Mouse (Mus musculus): ENCODE results near the gene Hcrt. TPM values are rescaled to one million over a fixed set of nuclear protein-coding genes. Genes with fewer than 3 reads are reported as not detected.
A peak's percentile ranks its signal among the peaks of the same experiment; 100 is the strongest.

The Hcrt gene
- polyA plus RNA-seq, 1 experiment from 2014 or later, result 0.75 TPM

DNA sequence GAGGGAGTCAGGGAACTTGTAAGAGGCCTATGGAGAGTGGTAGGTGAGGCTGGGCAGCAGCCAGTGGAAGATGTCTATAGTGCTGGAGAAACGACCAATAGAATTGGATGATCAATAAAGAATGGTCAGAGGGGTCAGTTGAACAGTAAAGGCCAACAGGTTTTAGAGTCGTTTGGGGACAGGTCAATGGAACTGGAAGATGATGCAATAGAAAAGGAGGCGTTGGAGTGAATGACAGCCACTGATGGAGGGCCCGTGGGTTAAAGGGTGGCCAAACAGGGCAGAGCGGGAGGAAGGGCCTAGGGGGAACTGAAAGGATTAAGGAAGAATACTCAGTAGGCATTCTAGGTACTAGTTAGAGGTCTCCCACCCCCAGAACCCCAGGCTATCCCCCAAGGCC lies 15.6 kb downstream of the Hcrt start:
- H3K4me3 ChIP-seq (replicated peaks), result no peak overlapping the region
- WGBS, result 69% methylated on average over 5 of the region's 5 CpGs
- no peak overlapping the region for H3K27ac ChIP-seq (replicated peaks)
- H3K9ac ChIP-seq (replicated peaks), result no peak overlapping the region
- H3K27me3 ChIP-seq (replicated peaks), result 0 out of 2 replicates have a peak, but pooled peaks cover 10% of the 10 kb centered on the region
- no peak overlapping the region for H3K4me2 ChIP-seq
- peaks cover 29% of the 10 kb centered on the region for H3K36me3 ChIP-seq
- no peaks in the 10 kb centered on the region for H3K9me3 ChIP-seq (replicated peaks)
- H3K4me1 ChIP-seq, result 0 out of 2 replicates have a peak, but pooled peaks cover under 1% of the 10 kb centered on the region
- ATAC-seq (ENCODE audit: low FRiP score), result no peak

DNA sequence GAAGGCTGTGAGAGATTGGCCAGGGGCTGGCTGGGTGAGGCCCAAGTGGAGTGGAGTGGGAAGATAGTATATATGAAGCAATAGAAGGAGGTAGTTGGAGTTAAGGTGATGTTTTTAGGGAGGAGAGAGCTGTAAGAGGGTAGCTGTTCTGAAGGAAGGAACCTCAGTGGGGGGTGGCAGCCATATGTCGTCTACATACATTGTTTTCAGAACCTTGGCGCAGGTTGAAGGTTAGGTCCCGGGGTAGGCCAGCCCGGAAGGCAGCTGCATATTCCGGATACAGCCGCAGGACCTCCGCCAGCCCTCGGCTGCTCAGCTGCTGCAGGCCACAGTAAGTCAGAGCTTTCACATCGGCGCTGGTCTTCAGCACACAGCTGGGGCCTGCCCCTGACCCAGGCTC lies 16.2 kb downstream of the Hcrt start:
- Histone ChIP-seq H3K4me1 (no peaks in the 10 kb centered on the region), H3K4me3 (replicated peaks) (no peak overlapping the region), H3K9ac (replicated peaks) (no peak overlapping the region), H3K4me2 (no peak overlapping the region), H3K36me3 (peaks cover 27% of the 10 kb centered on the region), H3K27ac (replicated peaks) (no peak overlapping the region), H3K9me3 (replicated peaks) (no peaks in the 10 kb centered on the region), H3K27me3 (replicated peaks) (0 out of 2 replicates have a peak, but pooled peaks cover 10% of the 10 kb centered on the region)
- WGBS, result 87% methylated on average over 10 of the region's 10 CpGs
- ATAC-seq (ENCODE audit: low FRiP score), result no peak

DNA sequence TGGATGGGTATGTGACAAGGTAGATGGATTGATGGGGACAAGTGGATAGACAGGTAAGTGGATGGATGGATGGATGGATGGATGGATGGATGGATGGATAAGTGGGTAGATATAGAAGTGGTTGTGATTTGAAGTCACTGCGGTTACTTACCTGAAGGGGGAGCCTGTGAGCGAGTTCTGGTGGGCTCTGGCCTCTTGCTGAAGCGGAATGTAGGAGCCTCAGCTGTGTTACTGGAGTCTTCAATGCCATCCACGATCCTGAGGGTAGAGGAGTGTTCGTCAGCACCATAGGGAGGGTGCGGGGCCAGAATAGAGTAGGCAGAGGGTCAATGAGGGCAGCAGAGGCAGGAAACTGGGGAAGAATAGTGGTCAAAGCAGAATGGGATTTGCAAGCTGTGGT lies 17.6 kb downstream of the Hcrt start:
- Histone ChIP-seq H3K36me3 (peaks cover 20% of the 10 kb centered on the region), H3K27me3 (replicated peaks) (0 out of 2 replicates have a peak, but pooled peaks cover 6% of the 10 kb centered on the region), H3K4me1 (no peaks in the 10 kb centered on the region), H3K9me3 (replicated peaks) (no peaks in the 10 kb centered on the region), H3K4me3 (replicated peaks) (no peak overlapping the region), H3K4me2 (no peak overlapping the region), H3K9ac (replicated peaks) (no peak overlapping the region), H3K27ac (replicated peaks) (no peak overlapping the region)
- ATAC-seq (ENCODE audit: low FRiP score), result 0 out of 2 replicates have a peak, but pooled peaks have one; percentile 40
- WGBS, result 12% methylated on average over 6 of the region's 6 CpGs

DNA sequence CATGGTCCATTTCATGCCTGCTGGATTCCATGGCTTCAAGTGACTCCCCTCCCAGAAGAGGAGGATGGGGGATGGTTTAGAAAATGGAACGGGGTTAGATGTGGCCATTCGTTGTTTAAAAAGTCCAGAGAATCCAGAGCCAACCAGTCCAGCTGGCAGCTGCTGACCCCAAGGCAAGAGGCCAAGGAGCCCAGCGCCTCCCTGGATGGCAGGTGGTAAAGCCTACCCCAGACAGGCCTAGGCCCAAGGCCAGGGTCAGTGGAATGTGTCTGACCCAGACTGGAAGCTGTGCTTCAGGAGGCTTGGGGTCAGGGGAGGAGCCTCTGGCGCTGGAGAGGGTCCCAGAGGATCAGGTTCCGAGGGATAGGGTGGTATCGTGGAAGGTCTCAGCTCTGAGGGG lies 21.4 kb downstream of the Hcrt start:
- no peak overlapping the region for H3K4me3 ChIP-seq (replicated peaks)
- H3K27me3 ChIP-seq (replicated peaks), result no peaks in the 10 kb centered on the region
- peaks cover 17% of the 10 kb centered on the region for H3K4me1 ChIP-seq
- peaks cover 13% of the 10 kb centered on the region for H3K36me3 ChIP-seq
- H3K9me3 ChIP-seq (replicated peaks), result no peaks in the 10 kb centered on the region
- 75% methylated on average over 6 of the region's 6 CpGs for WGBS
- H3K27ac ChIP-seq (replicated peaks), result no peak overlapping the region
- ATAC-seq (ENCODE audit: low FRiP score), result no peak
- H3K4me2 ChIP-seq, result no peak overlapping the region
- no peak overlapping the region for H3K9ac ChIP-seq (replicated peaks)

DNA sequence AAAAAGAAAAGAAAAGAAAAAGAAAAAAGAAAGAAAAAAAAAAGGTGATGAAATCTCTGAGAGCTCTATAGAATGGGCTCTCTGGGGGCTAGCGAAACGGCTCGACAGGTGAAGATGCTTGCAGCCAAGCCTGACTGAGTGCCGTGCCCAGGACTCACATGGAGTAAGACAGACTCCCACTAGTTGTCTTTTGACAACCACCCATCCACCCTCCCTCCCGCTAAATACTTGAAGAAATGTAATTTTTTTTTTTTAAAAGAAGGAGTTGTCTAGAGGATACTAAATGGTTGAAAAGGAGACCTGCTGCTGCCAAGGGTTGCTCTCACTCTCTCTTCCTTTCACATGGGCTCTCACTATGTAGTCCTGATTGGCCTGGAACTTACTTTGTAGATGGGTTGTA lies 24.0 kb downstream of the Hcrt start:
- peak overlapping the region; percentile 85 for H3K27ac ChIP-seq (replicated peaks)
- no peak for ATAC-seq (ENCODE audit: low FRiP score)

DNA sequence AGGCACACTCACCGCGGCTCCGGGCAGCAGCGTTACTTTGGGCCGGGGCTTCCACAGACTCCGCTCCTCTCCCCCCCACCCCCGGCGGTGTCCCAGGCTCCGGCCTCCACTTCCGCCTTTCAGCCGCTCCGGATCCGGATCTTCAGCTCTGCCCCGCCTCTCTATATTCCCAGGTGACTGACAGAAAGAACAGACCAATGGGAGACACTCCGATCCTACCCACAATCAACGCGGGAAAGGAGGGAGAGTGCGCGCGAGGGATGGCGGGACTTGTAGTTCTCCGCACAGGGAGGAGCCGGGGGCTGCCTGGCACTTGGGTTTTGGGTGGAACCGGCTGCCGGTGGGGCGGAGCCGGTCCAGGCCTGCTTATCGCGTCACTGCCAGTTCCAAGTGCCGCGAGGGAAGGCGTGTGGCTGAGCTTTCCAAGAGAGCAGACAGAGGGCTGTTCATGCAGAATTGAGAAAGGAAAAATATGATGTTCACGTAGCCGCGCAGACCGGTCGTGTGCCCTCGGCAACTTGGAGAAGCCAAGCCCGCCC lies 24.6 kb downstream of the Hcrt start, which contains the start of gene Rab5c:
Gene Rab5c, minus strand, starts transcription at position 150 of the 539 bp plus-strand sequence.
- Histone ChIP-seq H3K4me1 (peaks cover 29% of the 10 kb centered on the region), H3K27ac (replicated peaks) (peak within 1 kb of the TSS; percentile 85), H3K27me3 (replicated peaks) (no peaks in the 10 kb centered on the region), H3K4me2 (peak within 1 kb of the TSS; percentile 89), H3K9ac (replicated peaks) (peak within 1 kb of the TSS; percentile 90), H3K4me3 (replicated peaks) (peak within 1 kb of the TSS; percentile 77), H3K9me3 (replicated peaks) (no peaks in the 10 kb centered on the region), H3K36me3 (peaks cover 12% of the 10 kb centered on the region)
- WGBS, result under 1% methylated on average over 35 of the region's 39 CpGs
- peak; percentile 98 for ATAC-seq (ENCODE audit: low FRiP score)

More for the DNA sequence above, 24.0 kb downstream of the Hcrt start:
- Histone ChIP-seq H3K9ac (replicated peaks) (peak overlapping the region; percentile 49; the same call in 1 of the 2 replicates), H3K9me3 (replicated peaks) (no peaks in the 10 kb centered on the region), H3K36me3 (peaks cover 10% of the 10 kb centered on the region), H3K4me3 (replicated peaks) (peak overlapping the region; percentile 77), H3K4me1 (peaks cover 29% of the 10 kb centered on the region), H3K27me3 (replicated peaks) (no peaks in the 10 kb centered on the region), H3K4me2 (peak overlapping the region; percentile 62)
- 14% methylated on average over 5 of the region's 5 CpGs for WGBS

DNA sequence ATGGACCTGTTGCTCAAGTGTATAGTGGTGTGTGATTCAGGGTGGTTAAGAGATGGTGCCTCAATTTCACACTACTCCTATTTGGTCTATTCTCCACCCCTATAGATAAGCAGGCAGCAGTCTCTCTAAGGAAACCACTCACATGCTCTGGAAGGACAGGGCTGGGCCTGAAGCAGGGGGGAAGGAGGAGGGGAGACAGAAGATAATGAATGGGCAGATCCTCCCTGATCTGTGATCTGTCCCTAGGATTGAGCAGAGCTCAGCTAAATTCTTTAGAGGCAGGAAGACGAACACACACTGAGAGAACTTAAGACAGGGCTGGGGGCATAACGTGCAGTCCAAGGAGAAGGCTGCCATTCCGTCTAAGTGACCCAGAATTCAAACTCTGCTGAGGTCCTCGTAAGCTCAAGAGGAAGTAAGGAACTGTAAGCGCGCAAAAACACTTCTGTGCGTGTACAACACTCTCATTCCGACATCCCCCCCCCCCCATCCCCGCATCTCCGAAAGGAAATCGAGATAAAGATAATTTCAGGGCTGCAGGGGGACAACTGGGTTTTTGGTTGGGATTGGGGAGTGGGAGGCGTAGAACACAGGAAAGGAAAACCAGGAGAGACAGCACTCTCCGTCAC lies 25.5 kb downstream of the Hcrt start:
- H3K4me2 ChIP-seq, result peak overlapping the region; percentile 89
- H3K27me3 ChIP-seq (replicated peaks), result no peaks in the 10 kb centered on the region
- peak overlapping the region; percentile 77 for H3K4me3 ChIP-seq (replicated peaks)
- ATAC-seq (ENCODE audit: low FRiP score), result no peak
- H3K27ac ChIP-seq (replicated peaks), result peak overlapping the region; percentile 71; the same call in 1 of the 2 replicates
- peak overlapping the region; percentile 90 for H3K9ac ChIP-seq (replicated peaks)
- H3K36me3 ChIP-seq, result peaks cover 17% of the 10 kb centered on the region
- H3K4me1 ChIP-seq, result peaks cover 29% of the 10 kb centered on the region
- WGBS, result 3% methylated on average over 13 of the region's 13 CpGs
- no peaks in the 10 kb centered on the region for H3K9me3 ChIP-seq (replicated peaks)

DNA sequence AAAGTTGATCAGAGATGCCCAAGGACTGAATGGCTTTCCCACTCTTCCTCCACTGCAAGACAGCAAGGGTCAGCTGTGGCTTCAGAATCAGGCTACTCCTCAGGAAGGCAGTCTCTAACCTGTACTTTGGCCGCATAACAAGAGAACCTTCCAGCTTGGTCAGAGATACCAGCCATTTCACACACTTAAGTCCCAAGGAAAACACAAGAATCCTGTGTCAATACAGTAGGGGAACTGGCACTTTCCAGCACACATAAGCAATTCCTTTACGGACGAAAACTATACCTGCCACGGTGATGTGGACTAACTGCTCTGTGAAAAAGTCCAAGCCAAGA lies 26.0 kb downstream of the Hcrt start:
- Histone ChIP-seq H3K27me3 (replicated peaks) (no peaks in the 10 kb centered on the region), H3K4me1 (peaks cover 29% of the 10 kb centered on the region), H3K4me3 (replicated peaks) (peak overlapping the region; percentile 77), H3K9ac (replicated peaks) (0 out of 2 replicates have a peak overlapping the region, but pooled peaks have one; percentile 90), H3K27ac (replicated peaks) (no peak overlapping the region), H3K4me2 (peak overlapping the region; percentile 89), H3K36me3 (peaks cover 14% of the 10 kb centered on the region), H3K9me3 (replicated peaks) (no peaks in the 10 kb centered on the region)
- 82% methylated on average over 4 of the region's 4 CpGs for WGBS
- ATAC-seq (ENCODE audit: low FRiP score), result no peak

DNA sequence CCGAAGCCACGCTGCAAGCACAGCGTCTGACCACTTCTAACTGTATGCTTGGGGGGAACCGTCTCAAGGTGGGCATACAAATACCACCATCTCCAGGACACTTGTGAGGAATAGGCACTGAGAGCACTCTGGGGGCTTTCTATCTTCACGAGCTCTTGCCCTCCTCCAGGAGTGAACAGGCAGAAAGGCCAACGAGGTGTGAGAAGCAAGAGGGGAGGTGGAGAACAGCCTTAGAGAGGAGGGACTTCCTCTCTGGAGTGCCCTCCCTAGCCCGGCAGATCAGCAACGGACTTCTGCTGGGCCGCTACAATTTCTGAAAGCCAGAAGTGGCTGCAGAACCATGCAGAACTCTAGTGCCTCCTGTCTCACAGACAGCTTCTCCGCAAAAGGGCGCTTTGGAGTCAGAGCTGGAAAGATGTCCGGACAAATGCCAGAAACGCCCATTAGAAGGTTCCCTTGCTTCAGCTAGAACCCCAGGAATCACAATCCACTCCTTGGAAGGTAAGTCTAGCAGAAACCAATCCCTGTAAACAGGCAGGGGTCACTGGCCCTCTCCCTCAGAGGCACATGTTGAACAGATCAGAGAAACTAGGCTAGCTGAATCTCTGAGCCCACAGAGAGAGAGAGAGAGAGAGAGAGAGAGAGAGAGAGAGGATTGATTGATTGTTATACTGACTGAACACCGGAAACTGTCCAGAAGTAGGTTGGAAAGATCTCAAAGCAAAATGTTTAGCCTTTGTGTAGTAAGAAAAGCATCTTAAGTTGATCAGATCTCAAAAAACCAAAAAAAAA lies 26.6 kb downstream of the Hcrt start:
- Histone ChIP-seq H3K4me1 (peaks cover 29% of the 10 kb centered on the region), H3K9ac (replicated peaks) (0 out of 2 replicates have a peak overlapping the region, but pooled peaks have one; percentile 90), H3K27ac (replicated peaks) (no peak overlapping the region), H3K36me3 (peaks cover 8% of the 10 kb centered on the region), H3K4me2 (peak overlapping the region; percentile 89), H3K4me3 (replicated peaks) (no peak overlapping the region; the same call in 1 of the 2 replicates), H3K27me3 (replicated peaks) (no peaks in the 10 kb centered on the region), H3K9me3 (replicated peaks) (no peaks in the 10 kb centered on the region)
- 83% methylated on average over 14 of the region's 14 CpGs for WGBS
- no peak for ATAC-seq (ENCODE audit: low FRiP score)

DNA sequence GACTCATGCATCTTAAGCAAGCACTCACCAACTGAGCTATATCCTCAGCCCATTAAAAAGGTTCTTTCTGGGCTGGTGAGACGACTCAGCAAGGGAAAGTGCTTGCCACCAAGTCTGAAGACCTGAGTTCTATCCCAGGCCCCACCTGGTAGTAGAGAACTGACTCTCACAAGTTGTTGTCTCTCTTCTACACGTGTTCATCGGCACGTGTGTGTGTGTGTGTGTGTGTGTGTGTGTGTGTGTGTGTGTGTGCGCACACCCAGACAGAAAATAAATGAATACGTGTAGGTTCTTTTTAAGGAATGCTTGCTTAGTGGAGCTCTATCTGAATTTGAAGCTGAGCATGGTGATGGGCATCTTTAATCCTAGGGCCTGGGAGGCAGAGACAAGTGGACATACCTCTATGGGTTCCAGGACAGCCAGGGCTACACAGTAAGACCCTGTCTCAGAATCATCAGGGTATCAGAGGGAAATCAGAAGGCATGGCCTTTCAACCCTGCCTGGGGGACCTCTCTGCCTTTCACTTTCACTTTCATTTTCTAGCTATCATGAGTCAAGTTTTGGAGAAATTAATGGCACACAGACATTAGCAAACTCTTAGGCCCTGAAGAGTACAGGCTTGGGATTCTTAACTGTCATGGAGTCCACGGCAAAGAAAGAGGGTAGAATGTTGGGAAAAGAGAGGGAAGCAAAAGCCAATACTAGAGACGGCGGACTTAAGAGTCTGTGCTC lies 27.4 kb downstream of the Hcrt start:
- H3K9me3 ChIP-seq (replicated peaks), result no peaks in the 10 kb centered on the region
- H3K4me2 ChIP-seq, result peak overlapping the region; percentile 89; the same call in 1 of the 2 replicates
- no peak overlapping the region for H3K27ac ChIP-seq (replicated peaks)
- peaks cover 29% of the 10 kb centered on the region for H3K4me1 ChIP-seq
- WGBS, result 91% methylated on average over 9 of the region's 9 CpGs
- no peaks in the 10 kb centered on the region for H3K27me3 ChIP-seq (replicated peaks)
- no peak overlapping the region for H3K9ac ChIP-seq (replicated peaks)
- ATAC-seq (ENCODE audit: low FRiP score), result no peak
- H3K4me3 ChIP-seq (replicated peaks), result no peak overlapping the region
- H3K36me3 ChIP-seq, result peaks cover 7% of the 10 kb centered on the region; the same call in 1 of the 2 replicates

DNA sequence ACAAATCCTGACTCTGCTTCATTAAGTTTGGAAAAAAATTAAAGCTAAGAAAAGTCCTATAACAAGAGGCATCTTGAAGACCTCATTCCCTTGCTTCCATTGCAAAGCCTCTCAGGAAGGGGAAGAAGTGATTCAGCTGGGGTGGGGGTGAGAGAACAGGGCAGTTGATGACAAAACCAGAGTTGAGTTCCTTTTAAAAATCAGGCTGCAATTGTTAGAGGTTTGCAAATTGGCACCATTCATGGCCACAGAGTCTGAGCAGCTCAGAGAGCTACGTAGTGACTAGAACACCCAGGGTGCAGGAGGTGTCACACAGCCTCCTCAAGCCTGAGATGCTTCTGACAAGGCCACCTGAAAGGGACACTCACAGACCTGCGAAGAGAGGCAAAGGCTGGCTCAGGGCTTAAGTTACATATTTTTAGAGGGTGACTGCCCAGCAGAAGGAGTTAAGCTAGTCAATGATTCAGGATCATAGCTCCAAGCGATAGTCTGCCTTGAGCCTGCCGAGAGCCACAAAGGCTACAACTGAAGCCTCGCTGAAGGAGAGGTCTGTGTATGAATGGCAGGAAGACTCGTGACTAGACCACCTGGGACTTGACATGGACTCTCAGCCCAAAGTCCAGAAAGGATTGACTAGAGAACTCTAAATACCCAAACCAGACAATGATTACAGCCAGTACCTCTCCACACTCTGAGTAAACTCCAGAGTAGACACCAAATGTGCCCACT lies 32.1 kb downstream of the Hcrt start:
- Histone ChIP-seq H3K4me2 (no peak overlapping the region), H3K27ac (replicated peaks) (no peak overlapping the region), H3K4me1 (peaks cover 4% of the 10 kb centered on the region), H3K36me3 (peaks cover 23% of the 10 kb centered on the region), H3K9me3 (replicated peaks) (no peaks in the 10 kb centered on the region), H3K27me3 (replicated peaks) (no peaks in the 10 kb centered on the region), H3K4me3 (replicated peaks) (no peak overlapping the region), H3K9ac (replicated peaks) (no peak overlapping the region)
- ATAC-seq (ENCODE audit: low FRiP score), result no peak
- WGBS, result 86% methylated on average over 6 of the region's 6 CpGs

All from neural tube, embryonic 15.5 days (tissue).